Mouse (Mus musculus) hindbrain, embryonic 14.5 days (tissue): ENCODE measurements around the gene Gstt3. TPM values are rescaled to one million over a fixed set of nuclear protein-coding genes. Genes with fewer than 3 reads are reported as not detected.

ENCODE experiments used
- ATAC-seq: fragments of 200-750 bp; cut with Nextera tagmentation; 2 replicates; pipeline ENCODE4 v1.8.0; 2017; ENCODE audit warnings: moderate number of reproducible peaks, mild to moderate bottlenecking, moderate TSS enrichment, moderate library complexity; ENCODE audit not compliant: low FRiP score
- DNase-seq: peaks from one replicate; pipeline ENCODE4 v3.0.0-alpha.2; 2015; ENCODE audit warnings: low spot score
- H3K27ac ChIP-seq: fragments of 300-500 bp; sonication (generic); 2 replicates; pipeline ENCODE4 v1.5.1; 2014; ENCODE audit warnings: mild to moderate bottlenecking, moderate library complexity
- H3K27me3 ChIP-seq: fragments of 300-500 bp; sonication (generic); 2 replicates; pipeline ENCODE4 v1.6.1; 2014; ENCODE audit warnings: mild to moderate bottlenecking, low read length, mixed read lengths; ENCODE audit not compliant: control insufficient read depth, insufficient read depth
- H3K36me3 ChIP-seq: fragments of 300-500 bp; sonication (generic); replicated peaks from 2 replicates; pipeline ENCODE4 v1.6.1; 2014; ENCODE audit not compliant: control insufficient read depth, insufficient read depth
- H3K4me1 ChIP-seq: fragments of 300-500 bp; sonication (generic); replicated peaks from 2 replicates; pipeline ENCODE4 v1.6.1; 2014; ENCODE audit warnings: antibody characterized with exemption, low read length, mixed read lengths; ENCODE audit not compliant: control insufficient read depth, insufficient read depth
- H3K4me2 ChIP-seq: fragments of 300-500 bp; sonication (generic); replicated peaks from 2 replicates; pipeline ENCODE4 v1.6.1; 2014; ENCODE audit warnings: mild to moderate bottlenecking, moderate library complexity
- H3K4me3 ChIP-seq: fragments of 300-500 bp; sonication (generic); replicated peaks from 2 replicates; pipeline ENCODE4 v1.5.1; 2014; ENCODE audit warnings: mild to moderate bottlenecking, low read length
- H3K9ac ChIP-seq: fragments of 300-500 bp; sonication (generic); 2 replicates; pipeline ENCODE4 v1.6.1; 2014
- H3K9me3 ChIP-seq: fragments of 300-500 bp; sonication (generic); 2 replicates; pipeline ENCODE4 v1.6.1; 2016; ENCODE audit warnings: low read length; ENCODE audit not compliant: control insufficient read depth
- WGBS: fragments of 180-500 bp; shearing (Covaris S2); extraction: QIAGEN DNeasy Blood & Tissue Kit; methylation state at CpG from one replicate; pipeline ENCODE4 v1.1.7; 2014; 5-methylcytosine and 5-hydroxymethylcytosine counted together
- polyA plus RNA-seq: library from polyadenylated mRNA; unstranded; fragments of >200 nt; fragmentation: Nextera tagmentation; extraction: Ambion mirVana; gene quantifications from 2 replicates; pipeline ENCODE4 v1.2.1, GENCODE M21; 2014

Gene Gstt3
- polyA plus RNA-seq, 1 experiment from 2014 or later = 1.4 TPM

- no peak overlapping the region for H3K27ac ChIP-seq
- no peaks in the 10 kb centered on the region for H3K9me3 ChIP-seq
- no peak overlapping the region for H3K4me3 ChIP-seq
- 66% methylated on average over 10 of the region's 10 CpGs for WGBS
- ATAC-seq (no peak), DNase-seq (no peak)
- no peak overlapping the region for H3K9ac ChIP-seq
- no peak overlapping the region for H3K4me2 ChIP-seq
- H3K36me3 ChIP-seq = no peaks in the 10 kb centered on the region
- no peaks in the 10 kb centered on the region for H3K27me3 ChIP-seq
- H3K4me1 ChIP-seq = no peaks in the 10 kb centered on the region
These were observed 37.4 kb upstream of the Gstt3 start for GRCm38 (mm10) chr10:75818641-75819040.

GRCm38 (mm10) chr10:75804217-75804616 lies 23.0 kb upstream of the Gstt3 start:
- Histone ChIP-seq H3K4me3 (no peak overlapping the region), H3K9me3 (no peaks in the 10 kb centered on the region), H3K9ac (no peak overlapping the region), H3K27me3 (no peaks in the 10 kb centered on the region), H3K36me3 (no peaks in the 10 kb centered on the region), H3K4me1 (no peaks in the 10 kb centered on the region), H3K4me2 (no peak overlapping the region), H3K27ac (no peak overlapping the region)
- 82% methylated on average over 2 of the region's 2 CpGs for WGBS
- no peak for DNase-seq
- ATAC-seq = no peak

- peak within 1 kb of the TSS; percentile 47 for H3K9ac ChIP-seq
- no peaks in the 10 kb centered on the region; the same call in 1 of the 2 replicates for H3K4me1 ChIP-seq
- 3% methylated on average over 18 of the region's 18 CpGs for WGBS
- peaks cover 8% of the 10 kb centered on the region for H3K27me3 ChIP-seq
- no peaks in the 10 kb centered on the region for H3K9me3 ChIP-seq
- DNase-seq = peak; percentile 25
- H3K4me3 ChIP-seq = peak within 1 kb of the TSS; percentile 31
- H3K4me2 ChIP-seq = peak within 1 kb of the TSS; percentile 56
- no peak within 1 kb of the TSS for H3K27ac ChIP-seq
- ATAC-seq = 0 out of 2 replicates have a peak, but pooled peaks have one; percentile 11
- no peaks in the 10 kb centered on the region for H3K36me3 ChIP-seq
These were observed 17.0 kb upstream of the Gstt3 start, which contains the start of gene Gstt1 for GRCm38 (mm10) chr10:75798176-75798696. TSS of gene Gstt1 (minus strand) at chr10:75798584.

GRCm38 (mm10) chr10:75797619-75798175 lies 16.5 kb upstream of the Gstt3 start:
- peak overlapping the region; percentile 47 for H3K9ac ChIP-seq
- peak; percentile 81 for ATAC-seq
- H3K27ac ChIP-seq = no peak overlapping the region
- DNase-seq = peak; percentile 31
- under 1% methylated on average over 12 of the region's 12 CpGs for WGBS
- H3K4me1 ChIP-seq = no peaks in the 10 kb centered on the region; the same call in 1 of the 2 replicates
- no peaks in the 10 kb centered on the region for H3K9me3 ChIP-seq
- H3K36me3 ChIP-seq = no peaks in the 10 kb centered on the region
- peak overlapping the region; percentile 31 for H3K4me3 ChIP-seq
- H3K27me3 ChIP-seq = peaks cover 8% of the 10 kb centered on the region
- peak overlapping the region; percentile 56 for H3K4me2 ChIP-seq

GRCm38 (mm10) chr10:75796731-75797516 lies 15.7 kb upstream of the Gstt3 start:
- ATAC-seq (no peak), DNase-seq (no peak)
- Histone ChIP-seq H3K4me2 (peak overlapping the region; percentile 56), H3K36me3 (no peaks in the 10 kb centered on the region), H3K9me3 (no peaks in the 10 kb centered on the region), H3K4me3 (peak overlapping the region; percentile 31), H3K4me1 (no peaks in the 10 kb centered on the region; the same call in 1 of the 2 replicates), H3K27me3 (peaks cover 8% of the 10 kb centered on the region), H3K27ac (no peak overlapping the region), H3K9ac (peak overlapping the region; percentile 47)
- 47% methylated on average over 11 of the region's 11 CpGs for WGBS

GRCm38 (mm10) chr10:75794880-75795279 lies 13.7 kb upstream of the Gstt3 start:
- no peak overlapping the region for H3K4me3 ChIP-seq
- no peak overlapping the region for H3K27ac ChIP-seq
- DNase-seq (no peak), ATAC-seq (no peak)
- H3K9me3 ChIP-seq = no peaks in the 10 kb centered on the region
- H3K36me3 ChIP-seq = no peaks in the 10 kb centered on the region
- 37% methylated on average over 3 of the region's 3 CpGs for WGBS
- no peaks in the 10 kb centered on the region; the same call in 1 of the 2 replicates for H3K4me1 ChIP-seq
- H3K9ac ChIP-seq = no peak overlapping the region
- H3K27me3 ChIP-seq = peaks cover 8% of the 10 kb centered on the region
- no peak overlapping the region for H3K4me2 ChIP-seq

- DNase-seq = no peak
- WGBS = 21% methylated on average over 7 of the region's 7 CpGs
- Histone ChIP-seq H3K27ac (no peak overlapping the region), H3K27me3 (no peaks in the 10 kb centered on the region), H3K4me1 (no peaks in the 10 kb centered on the region), H3K4me3 (no peak overlapping the region), H3K4me2 (no peak overlapping the region), H3K9me3 (no peaks in the 10 kb centered on the region), H3K36me3 (no peaks in the 10 kb centered on the region), H3K9ac (0 out of 2 replicates have a peak overlapping the region, but pooled peaks have one; percentile 31)
- ATAC-seq = no peak
These were observed 9.6 kb upstream of the Gstt3 start for GRCm38 (mm10) chr10:75790773-75791172.

GRCm38 (mm10) chr10:75789841-75790240 lies 8.6 kb upstream of the Gstt3 start:
- WGBS = 83% methylated on average over 5 of the region's 5 CpGs
- DNase-seq = no peak
- Histone ChIP-seq H3K4me1 (no peaks in the 10 kb centered on the region), H3K9ac (no peak overlapping the region), H3K27me3 (no peaks in the 10 kb centered on the region), H3K9me3 (no peaks in the 10 kb centered on the region), H3K4me2 (no peak overlapping the region), H3K36me3 (no peaks in the 10 kb centered on the region), H3K27ac (no peak overlapping the region), H3K4me3 (no peak overlapping the region)
- ATAC-seq = no peak

GRCm38 (mm10) chr10:75789081-75789735 lies 8.0 kb upstream of the Gstt3 start:
- Histone ChIP-seq H3K9me3 (no peaks in the 10 kb centered on the region), H3K4me3 (no peak overlapping the region), H3K9ac (no peak overlapping the region), H3K27ac (no peak overlapping the region), H3K4me2 (no peak overlapping the region), H3K4me1 (no peaks in the 10 kb centered on the region), H3K27me3 (no peaks in the 10 kb centered on the region), H3K36me3 (no peaks in the 10 kb centered on the region)
- 82% methylated on average over 6 of the region's 6 CpGs for WGBS
- ATAC-seq (no peak), DNase-seq (no peak)
